Mouse (Mus musculus): Measurements from ENCODE around the gene Sox6.

The Sox6 gene

GRCm38 (mm10) chr7:115734137-115734536 is 304.5 kb downstream of the Sox6 start:
- no peak for DNase-seq

- DNase-seq = no peak
Observed at GRCm38 (mm10) chr7:115732824-115733223, 305.8 kb downstream of the Sox6 start.

GRCm38 (mm10) chr7:115726776-115727175 is 311.8 kb downstream of the Sox6 start:
- DNase-seq = no peak

GRCm38 (mm10) chr7:115724404-115724803 is 314.2 kb downstream of the Sox6 start:
- no peak for DNase-seq

GRCm38 (mm10) chr7:115721624-115722540 is 316.7 kb downstream of the Sox6 start:
- no peak for DNase-seq

- DNase-seq = peak; percentile 62
Observed at GRCm38 (mm10) chr7:115719791-115720190, 318.8 kb downstream of the Sox6 start.

- DNase-seq = no peak
Observed at GRCm38 (mm10) chr7:115706141-115706540, 332.5 kb downstream of the Sox6 start.

GRCm38 (mm10) chr7:115698105-115698504 is 340.5 kb downstream of the Sox6 start:
- DNase-seq = no peak

- no peak for DNase-seq
Observed at GRCm38 (mm10) chr7:115693206-115693605, 345.4 kb downstream of the Sox6 start.

GRCm38 (mm10) chr7:115691091-115691490 is 347.5 kb downstream of the Sox6 start:
- no peak for DNase-seq

GRCm38 (mm10) chr7:115686687-115687086 is 351.9 kb downstream of the Sox6 start:
- no peak for DNase-seq

GRCm38 (mm10) chr7:115684142-115684541 is 354.5 kb downstream of the Sox6 start:
- DNase-seq = peak; percentile 64

GRCm38 (mm10) chr7:115671749-115672148 is 366.8 kb downstream of the Sox6 start:
- no peak for DNase-seq

GRCm38 (mm10) chr7:115671272-115671671 is 367.3 kb downstream of the Sox6 start:
- DNase-seq = no peak

- DNase-seq = no peak
Observed at GRCm38 (mm10) chr7:115669207-115670004, 369.2 kb downstream of the Sox6 start.

GRCm38 (mm10) chr7:115666686-115667382 is 371.8 kb downstream of the Sox6 start:
- DNase-seq = no peak

- DNase-seq = no peak
Observed at GRCm38 (mm10) chr7:115663399-115663798, 375.2 kb downstream of the Sox6 start.

GRCm38 (mm10) chr7:115662121-115662520 is 376.5 kb downstream of the Sox6 start:
- no peak for DNase-seq

GRCm38 (mm10) chr7:115646696-115647095 is 391.9 kb downstream of the Sox6 start:
- DNase-seq = no peak

- no peak for DNase-seq
Observed at GRCm38 (mm10) chr7:115645971-115646447, 392.6 kb downstream of the Sox6 start.

- no peak for DNase-seq
Observed at GRCm38 (mm10) chr7:115645272-115645970, 393.2 kb downstream of the Sox6 start.

- no peak for DNase-seq
Observed at GRCm38 (mm10) chr7:115630691-115631090, 407.9 kb downstream of the Sox6 start.

Data from kidney, adult 9 months (tissue).